In the genomic region with DNA sequence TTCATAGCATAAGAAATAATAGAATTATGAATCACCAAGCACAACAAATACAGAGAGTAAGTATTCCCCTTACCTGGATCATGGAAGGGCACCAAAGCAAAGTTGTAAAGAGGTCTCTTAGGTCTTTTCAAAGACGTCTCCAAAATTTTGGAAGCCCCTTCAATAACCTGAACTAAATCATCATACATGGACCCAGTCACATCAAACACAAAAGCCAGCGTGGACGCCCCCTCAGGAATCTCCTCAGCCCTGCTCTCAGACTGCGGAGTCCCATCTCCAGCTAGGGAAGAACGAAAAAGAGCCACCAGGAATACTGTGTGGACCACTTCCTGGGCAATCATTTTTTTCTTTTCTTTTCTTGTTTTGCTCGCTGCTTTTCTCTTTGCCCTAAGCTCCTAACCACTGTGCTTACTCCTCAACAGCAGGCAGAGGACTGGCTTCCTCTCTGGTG, we compare ENCODE assay signal across 8 mouse cellular contexts. TPM values are rescaled to one million over a fixed set of nuclear protein-coding genes. Genes with fewer than 3 reads are reported as not detected.
DNase-seq lines count a peak whose midpoint lies in the region; ATAC-seq and TF ChIP-seq lines count a peak whose summit lies in the region.

No protein-coding gene starts in this region.

- H3K9ac ChIP-seq in heart, adult 2 months (ENCODE audit: low read depth, low read length): peak overlapping the region; percentile 84
- no peak overlapping the region for H3K9ac ChIP-seq in CH12.LX (ENCODE audit: insufficient read depth, low read depth)

- no peak for TF ChIP-seq CTCF in heart, adult 2 months (IDR thresholded peaks at IDR 0.05)
- TF ChIP-seq CTCF in CH12.LX (conservative IDR thresholded peaks at IDR 0.05 in 1 of 2, IDR thresholded peaks at IDR 0.05 in 1 of 2; ENCODE audit: low read depth in 2 of 2, low read length in 2 of 2): no peak

- peaks cover 2% of the 10 kb centered on the region; the same call in 1 of the 2 replicates for H3K79me2 ChIP-seq in heart, adult 2 months (replicated peaks; ENCODE audit: control insufficient read depth, insufficient read depth, low read length)
- H3K79me2 ChIP-seq in CH12.LX (replicated peaks; ENCODE audit: control insufficient read depth, extremely low read depth, insufficient read depth, poor library complexity, severe bottlenecking): no peaks in the 10 kb centered on the region

- peak; percentile 24 for ATAC-seq in megakaryocyte, adult 5-6 weeks (ENCODE audit: poor library complexity, severe bottlenecking)
- no peak for ATAC-seq in erythroid progenitor cell, adult 5-6 weeks (replicated peaks; ENCODE audit: low FRiP score, poor library complexity, severe bottlenecking)

- peak overlapping the region; percentile 76 for H3K4me3 ChIP-seq in heart, adult 2 months
- H3K4me3 ChIP-seq in CH12.LX (replicated peaks in 1 of 3; ENCODE audit: low read depth in 2 of 3, low read length in 2 of 3, poor library complexity in 1 of 3): no peak overlapping the region
- peak overlapping the region; percentile 70 for H3K4me3 ChIP-seq in hindbrain, embryonic 10.5 days

- DNase-seq in heart, adult 2 months: no peak
- no peak for DNase-seq in heart, adult 18-20 months
- DNase-seq in CH12.LX (ENCODE audit: extremely low read depth): no peak
- DNase-seq in hindbrain, embryonic 10.5 days (ENCODE audit: low spot score): no peak
- no peak for DNase-seq in urinary bladder, adult 18-20 months (ENCODE audit: low spot score in 2 of 2)
- DNase-seq in left cerebral cortex, adult 9 months (ENCODE audit: low spot score in 2 of 2): no peak

- peaks cover 11% of the 10 kb centered on the region for H3K36me3 ChIP-seq in heart, adult 2 months (ENCODE audit: control insufficient read depth, insufficient read depth, low read length)
- H3K36me3 ChIP-seq in CH12.LX (replicated peaks in 1 of 2; ENCODE audit: control insufficient read depth in 1 of 2, insufficient read depth in 1 of 2, low read length in 1 of 2): no peaks in the 10 kb centered on the region
- no peaks in the 10 kb centered on the region for H3K36me3 ChIP-seq in hindbrain, embryonic 10.5 days

- dilution Hi-C loops in CH12.LX (cut with MboI; ENCODE audit: extremely low pct_ligation_motif_present, extremely low pct_unique_long_range_greater_than_20kb, low sequenced_read_pairs): no loop called here

- H3K4me2 ChIP-seq in CH12.LX (ENCODE audit: insufficient read depth, low read depth, poor library complexity, severe bottlenecking): peak overlapping the region; percentile 98; the same call in 1 of the 2 replicates

- peak overlapping the region; percentile 87 for H3K27ac ChIP-seq in heart, adult 2 months
- no peak overlapping the region for H3K27ac ChIP-seq in CH12.LX (ENCODE audit: insufficient read depth, low read depth)
- peak overlapping the region; percentile 91 for H3K27ac ChIP-seq in hindbrain, embryonic 10.5 days

- H3K9me3 ChIP-seq in CH12.LX (replicated peaks; ENCODE audit: low read length): no peaks in the 10 kb centered on the region
- no peaks in the 10 kb centered on the region for H3K9me3 ChIP-seq in hindbrain, embryonic 10.5 days

- H3K27me3 ChIP-seq in heart, adult 2 months (ENCODE audit: control insufficient read depth, insufficient read depth, low read length): no peaks in the 10 kb centered on the region
- no peaks in the 10 kb centered on the region for H3K27me3 ChIP-seq in CH12.LX (replicated peaks)
- H3K27me3 ChIP-seq in hindbrain, embryonic 10.5 days (ENCODE audit: insufficient read depth, poor library complexity, severe bottlenecking): peaks cover 6% of the 10 kb centered on the region; the same call in 1 of the 2 replicates

- intact Hi-C loops in heart, adult 2 months (cut with DNase I): loop anchor here (1.0 to 5.0 kb wide), 3 partner anchors 16 to 50 kb away; no protein-coding TSS in a partner anchor

- WGBS in heart, adult 2 months: 2% methylated on average over 6 of the region's 6 CpGs
- WGBS in hindbrain, embryonic 10.5 days: 2% methylated on average over 6 of the region's 6 CpGs

- in situ Hi-C loops in CH12.LX (cut with MboI; ENCODE audit: low pct_ligation_motif_present, low pct_unique_long_range_greater_than_20kb, low sequenced_read_pairs): no loop called here

- TF ChIP-seq EP300 in heart, adult 2 months (IDR thresholded peaks at IDR 0.05; ENCODE audit: insufficient read depth, low read depth, low read length): no peak
- TF ChIP-seq EP300 in CH12.LX (IDR thresholded peaks at IDR 0.05; ENCODE audit: low read length): no peak

- peaks cover 6% of the 10 kb centered on the region for H3K4me1 ChIP-seq in heart, adult 2 months (ENCODE audit: control insufficient read depth, insufficient read depth, low read length)
- peaks cover 0 to 15% of the 10 kb centered on the region in 2 experiments; a peak in 2 of 4 replicates for H3K4me1 ChIP-seq in CH12.LX (ENCODE audit: control insufficient read depth in 1 of 2, insufficient read depth in 2 of 2)
- H3K4me1 ChIP-seq in hindbrain, embryonic 10.5 days (replicated peaks): peaks cover 25% of the 10 kb centered on the region

- TF ChIP-seq POLR2A in heart, adult 2 months (IDR thresholded peaks at IDR 0.05; ENCODE audit: insufficient read depth, low read depth, low read length): no peak
- TF ChIP-seq POLR2A in CH12.LX (IDR thresholded peaks at IDR 0.05; ENCODE audit: low read depth, low read length): no peak

- TF ChIP-seq RAD21 in CH12.LX (IDR thresholded peaks at IDR 0.05; ENCODE audit: low read depth, low read length): no peak

TF ChIP-seq in CH12.LX, 34 proteins besides CTCF, POLR2A, EP300 and RAD21:
- TF ChIP-seq ZNF384 (IDR thresholded peaks at IDR 0.05; ENCODE audit: low read depth, low read length) (no peak), CHD2 (IDR thresholded peaks at IDR 0.05; ENCODE audit: low read length) (no peak), TCF12 (IDR thresholded peaks at IDR 0.05; ENCODE audit: low read depth, low read length) (no peak)

RNA-seq across cellular contexts. Expression of a gene that starts 0.5 kb away (rescaled TPM):
- 10 to 100 TPM; 11.9 to 13.7 TPM for total RNA-seq in heart, adult 2 months (2021)
- 23.5 and 24.5 TPM in 2 replicates for polyA plus RNA-seq in heart, adult 2 months (2012; rRNA removed)
- 10 to 100 TPM; 14.7 to 15.8 TPM for total RNA-seq in heart, adult 18-20 months (2021)
- under 0.01 TPM in 2 replicates for total RNA-seq in CH12.LX (2012; rRNA removed)
- total RNA-seq in CH12.LX (2014; rRNA removed): 0.01 TPM in 2 replicates
- 0.01 and 0.04 TPM in 2 replicates for polyA plus RNA-seq in CH12.LX (2012; ENCODE audit: insufficient read length, low read depth)
- polyA plus RNA-seq in hindbrain, embryonic 10.5 days (2016; fragmentation: Nextera tagmentation; extraction: Ambion mirVana): 6.9 and 9.0 TPM in 2 replicates
- total RNA-seq in megakaryocyte, adult 5-6 weeks (2015): not detected in 2 replicates
- total RNA-seq in megakaryocyte, adult 5-6 weeks (2017): not detected in 2 replicates
- total RNA-seq in erythroid progenitor cell, adult 5-6 weeks (2015; ENCODE audit: low replicate concordance): not detected in 2 replicates
- total RNA-seq in erythroid progenitor cell, adult 5-6 weeks (2017; ENCODE audit: low replicate concordance): not detected in 2 replicates

Comparison
In these comparisons a context has a peak if more than half of its experiments do, and no peak if none do; other contexts are left out.
1. H3K4me3 ChIP-seq: peak in heart, adult 2 months (single experiment) and hindbrain, embryonic 10.5 days (single experiment); none in CH12.LX (0 of 3).
2. RNA of a gene that starts 0.5 kb away (total RNA-seq): 14.7 to 15.8 TPM in heart, adult 18-20 months and 11.9 to 13.7 TPM in heart, adult 2 months; under 0.01 to 0.01 TPM in CH12.LX, not detected in megakaryocyte, adult 5-6 weeks and not detected in erythroid progenitor cell, adult 5-6 weeks; every median in the first group is over 10 times any median in the second.